Mouse (Mus musculus): ENCODE data around the gene Gm21887.
"Not testable (repeated sequence)": the region's sequence is repeated elsewhere in the genome, so short reads cannot be mapped to it uniquely, and the experiment has no call there.

DNA sequence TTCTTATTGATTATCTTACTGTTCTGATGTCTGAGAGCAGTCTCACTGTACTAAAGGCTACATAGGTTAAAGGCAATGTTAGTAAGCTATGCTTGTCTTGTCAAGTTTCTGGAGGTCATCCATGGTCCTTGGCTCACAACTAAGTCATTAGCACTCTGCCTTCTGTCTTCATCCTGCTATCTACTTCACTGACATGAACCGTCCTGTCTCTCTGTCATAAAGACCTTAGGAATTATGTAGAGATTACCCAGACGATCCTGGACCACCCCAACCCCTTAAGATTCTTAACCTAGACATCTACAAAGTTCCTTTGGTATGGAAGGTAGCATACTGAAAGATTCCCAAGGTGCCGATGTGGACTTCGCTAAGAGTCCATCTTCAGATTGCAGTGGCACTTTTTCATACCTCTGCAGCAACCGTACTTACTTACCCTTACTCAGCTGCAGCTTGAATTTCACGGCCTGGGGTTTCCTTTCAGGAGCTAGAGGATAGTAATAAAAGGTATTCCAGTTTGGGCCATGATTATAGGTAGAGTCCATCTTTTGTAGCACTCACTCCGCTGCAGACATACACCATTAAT, 31.5 kb upstream of the Gm21887 start:
- not testable (repeated sequence) for TF ChIP-seq CTCF (IDR thresholded peaks at IDR 0.05; ENCODE audit: extremely low read depth, insufficient read length, insufficient replicate concordance, low read depth, low read length); POLR2A (IDR thresholded peaks at IDR 0.05; ENCODE audit: low read depth, low read length)
